Mouse (Mus musculus) megakaryocyte, embryonic 14.5 days (primary cell): ENCODE results near the gene Minpp1.

ENCODE experiments used
- FLI1 ChIP-seq: IDR thresholded peaks from 2 replicates; pipeline ENCODE4 v1.6.1; 2012; ENCODE audit warnings: low read length, inconsistent platforms, mixed read lengths
- GATA1 ChIP-seq: IDR thresholded peaks from 3 replicates; pipeline ENCODE4 v1.6.1; 2012; ENCODE audit warnings: mixed read lengths, low read length, inconsistent platforms, borderline replicate concordance

- no peak for TF ChIP-seq GATA1
- TF ChIP-seq FLI1 = no peak
Observed at GRCm38 (mm10) chr19:32524516-32524860, 38.9 kb downstream of the Minpp1 start.
